Mouse (Mus musculus) lung, postnatal 0 days (tissue): ENCODE results near the gene Izumo1r. TPM values are rescaled to one million over a fixed set of nuclear protein-coding genes. Genes with fewer than 3 reads are reported as not detected.
"Not testable (repeated sequence)": the region's sequence is repeated elsewhere in the genome, so short reads cannot be mapped to it uniquely, and the experiment has no call there.

Experiments used
- ATAC-seq: fragments of 200-750 bp; cut with Nextera tagmentation; 2 replicates; pipeline ENCODE4 v1.8.0; 2017; ENCODE audit warnings: moderate library complexity
- DNase-seq: peaks from one replicate; pipeline ENCODE4 v3.0.0-alpha.2; 2016; ENCODE audit warnings: low spot score
- H3K27ac ChIP-seq: fragments of 300-500 bp; sonication (generic); 2 replicates; pipeline ENCODE4 v1.5.1; 2014; ENCODE audit warnings: antibody characterized with exemption, mild to moderate bottlenecking, low read length, mixed read lengths
- H3K27me3 ChIP-seq: fragments of 300-500 bp; sonication (generic); replicated peaks from 2 replicates; pipeline ENCODE4 v1.6.1; 2014; ENCODE audit warnings: low read length, mixed read lengths; ENCODE audit not compliant: insufficient read depth
- H3K36me3 ChIP-seq: fragments of 300-500 bp; sonication (generic); 2 replicates; pipeline ENCODE4 v1.6.1; 2014; ENCODE audit warnings: low read length, mixed read lengths; ENCODE audit not compliant: insufficient read depth
- H3K4me1 ChIP-seq: fragments of 300-500 bp; sonication (generic); 2 replicates; pipeline ENCODE4 v1.6.1; 2014; ENCODE audit warnings: antibody characterized with exemption, low read depth, low read length, mixed read lengths; ENCODE audit not compliant: insufficient read depth
- H3K4me2 ChIP-seq: fragments of 300-500 bp; sonication (generic); replicated peaks from 2 replicates; pipeline ENCODE4 v1.6.1; 2014; ENCODE audit warnings: low read depth, mild to moderate bottlenecking, low read length, moderate library complexity, mixed read lengths
- H3K4me3 ChIP-seq: fragments of 300-500 bp; sonication (generic); 2 replicates; pipeline ENCODE4 v1.5.1; 2014; ENCODE audit warnings: low read depth, low read length
- H3K9ac ChIP-seq: fragments of 300-500 bp; sonication (generic); replicated peaks from 2 replicates; pipeline ENCODE4 v1.6.1; 2014; ENCODE audit warnings: low read depth, mild to moderate bottlenecking
- H3K9me3 ChIP-seq: fragments of 300-500 bp; sonication (generic); 2 replicates; pipeline ENCODE4 v1.6.1; 2016; ENCODE audit warnings: low read length, mixed read lengths
- CTCF ChIP-seq: IDR thresholded peaks from 2 replicates; pipeline ENCODE4 v1.5.1; 2016; ENCODE audit warnings: antibody characterized with exemption, mild to moderate bottlenecking
- EP300 ChIP-seq: IDR thresholded peaks from 2 replicates; pipeline ENCODE4 v1.6.1; 2016; ENCODE audit warnings: antibody characterized with exemption, mild to moderate bottlenecking, control low read depth
- WGBS: fragments of 180-500 bp; shearing (Covaris S2); extraction: QIAGEN DNeasy Blood & Tissue Kit; methylation state at CpG from one replicate; pipeline ENCODE4 v1.1.7; 2014; 5-methylcytosine and 5-hydroxymethylcytosine counted together
- polyA plus RNA-seq: library from polyadenylated mRNA; unstranded; fragments of >200 nt; fragmentation: Nextera tagmentation; extraction: Ambion mirVana; gene quantifications from 2 replicates; pipeline ENCODE4 v1.2.1, GENCODE M21; 2015

Gene Izumo1r
- polyA plus RNA-seq, 1 experiment from 2014 or later = 0.23 TPM

DNA sequence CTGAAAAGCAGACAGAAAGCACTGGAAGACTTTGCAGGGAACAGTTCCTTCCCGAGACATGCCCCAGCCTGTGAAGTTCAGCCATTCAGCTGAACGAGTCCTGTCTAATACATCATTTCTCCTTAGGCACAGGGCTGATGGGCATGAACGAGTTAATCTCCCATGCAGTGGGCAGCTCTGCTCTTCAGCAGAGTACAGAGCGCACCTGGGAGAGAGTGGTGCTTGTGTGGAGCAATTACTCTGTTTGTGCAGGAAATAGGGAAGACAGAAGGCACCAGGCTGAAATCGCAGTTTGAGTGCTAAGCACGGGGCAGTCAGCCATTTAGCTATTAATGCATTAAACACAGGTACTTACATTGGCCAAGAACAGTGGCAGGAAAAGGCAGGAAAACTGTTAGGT is 15.1 kb downstream of the Izumo1r start:
- ATAC-seq (peak; percentile 65), DNase-seq (peak; percentile 28)
- Histone ChIP-seq H3K4me2 (no peak overlapping the region), H3K4me1 (no peaks in the 10 kb centered on the region), H3K27me3 (no peaks in the 10 kb centered on the region), H3K4me3 (no peak overlapping the region), H3K9me3 (no peaks in the 10 kb centered on the region), H3K27ac (no peak overlapping the region), H3K9ac (no peak overlapping the region), H3K36me3 (no peaks in the 10 kb centered on the region)
- TF ChIP-seq EP300 (no peak), CTCF (no peak)
- WGBS = 44% methylated on average over 6 of the region's 6 CpGs

DNA sequence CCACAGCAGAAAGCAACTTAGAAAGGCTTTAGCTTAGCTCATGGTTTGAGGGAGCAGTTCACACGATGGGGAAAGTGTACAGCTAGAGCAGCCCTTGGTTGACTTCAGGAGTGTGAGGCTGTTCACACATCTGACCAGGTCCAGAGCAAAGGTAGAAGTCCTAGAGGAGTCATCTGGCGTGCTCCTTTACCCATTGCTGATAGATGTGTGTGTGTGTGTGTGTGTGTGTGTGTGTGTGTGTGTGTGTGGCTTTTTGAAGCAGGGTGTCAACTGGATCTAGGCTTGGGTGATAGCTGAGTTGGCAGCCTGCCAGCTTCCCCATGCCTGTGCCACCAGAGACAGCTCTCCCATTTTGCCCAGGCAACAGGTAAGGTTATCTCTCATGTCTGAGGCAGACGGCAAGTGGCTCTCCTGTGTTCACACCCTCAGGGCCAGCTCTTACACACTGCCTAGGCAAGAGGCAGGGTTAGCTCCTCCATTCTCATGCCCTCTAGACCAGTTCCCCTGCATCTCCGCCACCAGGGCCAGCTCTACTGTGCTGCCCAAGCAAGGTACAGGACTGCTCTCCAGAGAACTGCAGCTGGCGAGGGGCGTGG is 15.9 kb downstream of the Izumo1r start:
- no peak overlapping the region for H3K4me2 ChIP-seq
- no peak for DNase-seq
- peak; percentile 11; the same call in 1 of the 2 replicates for ATAC-seq

DNA sequence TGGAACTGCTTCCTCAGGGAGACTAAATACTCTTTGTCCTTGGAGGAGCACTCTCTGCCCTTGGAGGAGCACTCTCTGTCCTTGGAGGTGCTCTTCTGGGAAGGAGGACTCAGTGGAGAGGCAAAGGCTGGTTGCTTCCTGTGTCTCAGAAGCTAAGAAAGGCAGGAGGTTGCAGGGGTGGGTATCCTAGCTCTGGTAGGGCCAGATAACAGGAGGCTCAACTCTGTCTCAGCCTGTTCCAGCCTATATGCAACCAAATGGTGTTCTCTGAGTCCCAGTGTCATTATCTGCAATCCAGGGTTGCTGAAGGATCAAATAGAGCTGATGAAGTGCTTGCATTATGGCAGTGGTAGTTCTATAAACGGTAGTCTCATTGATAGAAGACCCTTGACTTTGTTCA is 17.8 kb downstream of the Izumo1r start:
- H3K9me3 ChIP-seq = no peaks in the 10 kb centered on the region
- H3K36me3 ChIP-seq = no peaks in the 10 kb centered on the region
- no peaks in the 10 kb centered on the region for H3K27me3 ChIP-seq
- WGBS = 57% methylated on average over 1 of the region's 1 CpGs
- H3K4me2 ChIP-seq = no peak overlapping the region
- DNase-seq (no peak), ATAC-seq (no peak)
- no peak for TF ChIP-seq CTCF
- TF ChIP-seq EP300 = no peak
- H3K4me1 ChIP-seq = no peaks in the 10 kb centered on the region
- H3K4me3 ChIP-seq = no peak overlapping the region
- H3K27ac ChIP-seq = no peak overlapping the region
- H3K9ac ChIP-seq = no peak overlapping the region

More for the DNA sequence above, 15.9 kb downstream of the Izumo1r start:
- H3K9ac ChIP-seq = no peak overlapping the region
- H3K4me3 ChIP-seq = no peak overlapping the region
- 59% methylated on average over 6 of the region's 6 CpGs for WGBS
- no peak overlapping the region for H3K27ac ChIP-seq
- H3K27me3 ChIP-seq = no peaks in the 10 kb centered on the region
- no peaks in the 10 kb centered on the region for H3K9me3 ChIP-seq
- TF ChIP-seq CTCF (no peak), EP300 (no peak)
- H3K36me3 ChIP-seq = no peaks in the 10 kb centered on the region
- no peaks in the 10 kb centered on the region for H3K4me1 ChIP-seq

DNA sequence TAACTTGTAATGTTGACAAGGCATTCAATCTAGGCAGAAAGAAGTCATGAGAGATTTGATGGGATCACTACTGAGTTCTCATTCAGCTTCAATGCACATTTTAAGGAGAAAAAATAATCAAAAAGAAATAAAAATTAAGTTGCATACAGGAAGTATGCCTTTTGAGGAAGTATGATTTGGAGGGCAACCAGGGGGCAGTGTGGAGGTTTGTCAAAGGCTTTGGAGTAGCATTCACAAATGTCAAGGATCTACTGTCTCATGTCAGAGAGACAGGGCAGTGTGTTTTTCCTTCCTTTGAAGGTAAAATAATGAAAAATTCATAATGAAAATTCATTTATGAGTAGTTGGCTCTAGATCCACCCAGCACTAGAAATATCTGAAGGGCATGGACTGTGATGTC is 18.6 kb downstream of the Izumo1r start:
- no peak for DNase-seq
- ATAC-seq = no peak
- Histone ChIP-seq H3K36me3 (no peaks in the 10 kb centered on the region), H3K4me3 (no peak overlapping the region), H3K9me3 (no peaks in the 10 kb centered on the region), H3K27ac (no peak overlapping the region), H3K27me3 (no peaks in the 10 kb centered on the region), H3K4me2 (no peak overlapping the region), H3K4me1 (no peaks in the 10 kb centered on the region), H3K9ac (no peak overlapping the region)
- TF ChIP-seq CTCF (peak; percentile 32), EP300 (no peak)

DNA sequence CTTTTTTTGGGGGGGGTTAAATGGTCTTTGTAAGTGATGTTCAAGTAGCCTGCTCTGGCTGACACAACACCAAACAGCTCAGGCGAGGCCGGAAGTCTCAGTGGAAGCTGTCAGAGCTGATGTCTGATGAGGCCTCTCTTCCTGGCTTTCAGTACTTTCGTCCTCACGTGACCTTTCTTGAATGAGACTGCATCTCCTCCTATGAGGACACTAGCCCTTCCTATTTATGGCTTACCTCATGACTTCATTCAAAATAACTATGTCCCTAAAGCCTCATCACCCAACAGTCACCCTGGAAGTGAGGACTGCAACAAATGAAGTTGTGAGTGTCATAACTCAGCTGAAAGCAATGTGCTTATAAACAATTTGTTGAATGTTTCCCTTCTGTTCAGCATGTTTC is 19.1 kb downstream of the Izumo1r start:
- WGBS = 37% methylated on average over 4 of the region's 4 CpGs

DNA sequence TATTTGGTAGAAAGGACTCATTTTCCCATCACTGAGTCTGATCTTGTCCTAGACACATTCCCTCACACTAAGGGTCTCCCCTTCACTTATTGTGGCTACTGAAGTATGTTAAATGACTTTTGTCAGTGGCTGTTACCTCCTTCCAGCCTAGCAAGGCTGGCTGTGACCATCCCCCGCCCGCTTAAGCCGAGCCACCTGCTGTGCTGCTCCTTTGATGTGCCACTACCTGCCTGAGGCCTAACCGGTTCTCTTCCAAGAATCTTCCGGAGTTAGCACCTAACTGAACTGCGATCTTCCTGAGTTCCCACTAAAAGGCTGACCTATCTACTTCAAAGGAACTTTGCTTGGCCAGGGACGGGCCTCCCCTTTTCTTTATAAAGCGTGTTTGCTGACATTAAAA is 27.2 kb downstream of the Izumo1r start:
- not testable (repeated sequence) for ATAC-seq, DNase-seq, H3K4me3 ChIP-seq, H3K27me3 ChIP-seq, H3K36me3 ChIP-seq, H3K4me2 ChIP-seq, H3K27ac ChIP-seq, H3K4me1 ChIP-seq, H3K9me3 ChIP-seq, H3K9ac ChIP-seq
- WGBS = 35% methylated on average over 8 of the region's 8 CpGs

More for the DNA sequence above, 19.1 kb downstream of the Izumo1r start:
- peak; percentile 46 for DNase-seq
- H3K4me1 ChIP-seq = no peaks in the 10 kb centered on the region
- no peaks in the 10 kb centered on the region for H3K36me3 ChIP-seq
- H3K9ac ChIP-seq = no peak overlapping the region
- no peak overlapping the region for H3K4me3 ChIP-seq
- no peak overlapping the region for H3K4me2 ChIP-seq
- no peaks in the 10 kb centered on the region for H3K27me3 ChIP-seq
- ATAC-seq = peak; percentile 65
- no peaks in the 10 kb centered on the region for H3K9me3 ChIP-seq
- H3K27ac ChIP-seq = no peak overlapping the region
- TF ChIP-seq EP300 = no peak
- no peak for TF ChIP-seq CTCF
